Mouse (Mus musculus) heart, postnatal 36 days (tissue): ENCODE measurements at regions not wholly inside any gene's neighbourhood (a gene's known extent, or its start where the extent isn't known, plus 50 kb on each side); places are given as distances from the start of the nearest gene placed in this dataset.

Experiments
- DNase-seq, 2 experiments: peaks; one replicate each; pipeline ENCODE4 v3.0.0; 2021 to 2022
- intact Hi-C: fragments of 180-260 bp; cut with DNase I; formaldehyde crosslinking; loops from one replicate; pipeline ENCODE4 v1.15.1; 2025

GRCm38 (mm10) chr8:24310893-24311292 is 414.8 kb downstream of the Adam3 start:
- intact Hi-C loops, result no loop called here
- no peak for DNase-seq

- DNase-seq, result no peak
- intact Hi-C loops, result no loop called here
These were observed 431.1 kb downstream of the Adam3 start for GRCm38 (mm10) chr8:24294565-24294964.

- intact Hi-C loops, result no loop called here
- no peak for DNase-seq
These were observed 437.8 kb downstream of the Adam3 start for GRCm38 (mm10) chr8:24287861-24288260.

DNA sequence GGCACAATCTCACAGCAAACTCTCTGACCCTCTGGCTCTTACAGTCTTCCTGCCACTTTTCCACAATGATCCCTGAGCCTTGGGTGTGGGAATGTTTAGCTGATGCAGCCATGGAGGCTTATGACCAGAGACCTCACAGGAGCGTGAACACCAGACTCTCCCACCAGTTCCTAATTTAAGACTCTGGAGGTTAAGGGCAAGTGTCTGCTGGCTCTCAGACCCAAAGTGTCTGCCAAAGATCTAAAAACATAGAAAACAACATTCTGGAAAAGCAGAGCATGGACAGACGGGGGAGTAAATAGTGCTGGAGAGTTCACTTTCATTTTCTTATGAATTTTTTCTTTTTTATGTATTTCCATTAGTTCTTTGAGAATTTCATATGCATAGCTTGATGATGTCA is 440.7 kb downstream of the Adam3 start:
- intact Hi-C loops, result no loop called here
- peak in 1 of 2 experiments; percentile 2 for DNase-seq

GRCm38 (mm10) chr8:24283901-24284405 is 441.7 kb downstream of the Adam3 start:
- no peak for DNase-seq
- intact Hi-C loops, result no loop called here

DNA sequence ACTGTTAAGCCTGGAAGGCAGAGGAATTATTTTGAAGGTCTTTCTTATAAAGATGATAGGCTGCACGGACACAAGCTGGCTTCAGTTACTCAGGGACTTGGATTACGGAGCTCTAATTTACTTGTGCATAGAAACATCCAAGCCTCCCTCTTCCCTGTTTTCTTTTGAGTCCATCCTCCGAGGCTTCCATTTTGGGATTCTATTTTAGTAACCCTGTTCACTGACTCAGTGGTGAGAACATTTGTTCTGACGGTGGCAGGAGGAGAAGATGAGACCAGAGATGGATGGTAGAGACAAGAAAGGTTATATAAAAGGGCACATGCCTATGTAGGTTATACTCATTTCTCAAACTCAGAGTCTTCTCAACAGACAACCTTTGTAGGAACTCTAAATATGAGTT is 445.4 kb downstream of the Adam3 start:
- no peak for DNase-seq
- intact Hi-C loops, result no loop called here

DNA sequence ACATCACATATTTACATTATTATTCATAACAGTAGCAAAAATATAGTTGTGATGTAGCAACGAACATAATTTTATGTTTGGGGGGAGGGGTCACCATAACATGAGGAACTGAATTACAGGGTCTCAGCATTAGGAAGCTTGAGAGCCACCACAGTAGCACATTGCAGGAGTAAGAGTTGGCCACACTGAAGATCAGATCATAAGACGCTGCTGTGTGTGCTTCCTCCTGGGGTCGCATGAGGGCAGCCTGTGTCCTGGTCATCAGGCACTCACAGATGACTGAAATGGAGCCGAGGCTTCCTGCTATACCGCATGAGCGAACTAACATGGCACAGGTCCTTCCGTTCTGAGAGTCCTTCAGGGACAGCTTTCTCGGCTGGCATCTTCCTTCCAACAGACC is 447.3 kb downstream of the Adam3 start:
- peak in 1 of 2 experiments; percentile 5 for DNase-seq
- intact Hi-C loops, result loop anchor here (5.0 kb wide), 1 partner anchor 109 kb away; no protein-coding TSS in a partner anchor

GRCm38 (mm10) chr8:24261359-24261758 is 464.3 kb downstream of the Adam3 start:
- intact Hi-C loops, result no loop called here
- no peak for DNase-seq

- intact Hi-C loops, result no loop called here
- DNase-seq, result no peak
These were observed 467.0 kb downstream of the Adam3 start for GRCm38 (mm10) chr8:24258622-24259021.

- no peak for DNase-seq
- intact Hi-C loops, result loop anchor here (10.0 kb wide), 1 partner anchor 157 kb away; no protein-coding TSS in a partner anchor
These were observed 483.4 kb downstream of the Adam3 start for GRCm38 (mm10) chr8:24242211-24242610.

GRCm38 (mm10) chr8:24240211-24240983 is 485.3 kb downstream of the Adam3 start:
- DNase-seq, result no peak
- intact Hi-C loops, result loop anchor here (10.0 kb wide), 1 partner anchor 156 kb away; no protein-coding TSS in a partner anchor

GRCm38 (mm10) chr8:24234981-24235380 is 490.7 kb downstream of the Adam3 start:
- no peak for DNase-seq
- intact Hi-C loops, result no loop called here

DNA sequence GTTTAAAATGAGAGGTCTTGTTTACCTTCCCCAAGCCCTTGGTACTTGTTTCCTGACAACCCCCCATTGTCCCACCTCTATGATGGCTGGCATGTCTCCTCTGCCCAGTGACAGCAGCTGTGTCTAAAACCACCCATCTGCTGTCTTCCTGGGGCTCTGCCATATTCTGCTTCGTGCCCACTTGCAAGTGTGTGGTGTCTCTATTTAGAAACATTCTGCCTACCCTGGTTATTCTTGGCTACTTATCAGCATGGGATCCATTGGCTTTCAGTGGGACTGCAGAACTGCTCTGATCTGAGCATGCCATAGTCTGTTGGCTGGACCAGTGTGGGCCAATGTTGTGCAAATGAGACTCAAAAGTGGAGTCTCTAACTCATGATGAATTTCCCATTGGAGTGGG is 497.5 kb downstream of the Adam3 start:
- intact Hi-C loops, result no loop called here
- no peak for DNase-seq

- no peak for DNase-seq
- intact Hi-C loops, result no loop called here
These were observed 498.1 kb downstream of the Adam3 start for GRCm38 (mm10) chr8:24227331-24228072.

DNA sequence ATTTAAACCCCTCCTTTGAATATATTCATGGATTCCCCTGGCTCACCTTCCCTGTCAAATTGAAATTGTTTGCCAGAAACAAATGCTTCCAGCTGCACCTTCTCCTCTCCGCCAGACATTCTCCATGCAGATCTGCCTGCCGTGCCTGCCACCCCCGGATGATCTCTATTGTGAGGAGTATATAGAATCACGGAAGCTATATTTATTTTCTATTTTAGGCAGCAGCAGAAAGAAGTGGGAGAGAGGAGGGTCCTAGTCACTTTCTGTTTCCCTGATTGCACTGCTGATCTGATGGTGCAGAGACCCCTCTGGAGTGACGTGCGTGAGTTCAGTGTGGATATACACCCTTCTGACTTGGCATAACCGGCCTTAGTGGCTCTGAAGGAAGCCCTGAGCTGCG is 505.4 kb downstream of the Adam3 start:
- intact Hi-C loops, result no loop called here
- no peak for DNase-seq

DNA sequence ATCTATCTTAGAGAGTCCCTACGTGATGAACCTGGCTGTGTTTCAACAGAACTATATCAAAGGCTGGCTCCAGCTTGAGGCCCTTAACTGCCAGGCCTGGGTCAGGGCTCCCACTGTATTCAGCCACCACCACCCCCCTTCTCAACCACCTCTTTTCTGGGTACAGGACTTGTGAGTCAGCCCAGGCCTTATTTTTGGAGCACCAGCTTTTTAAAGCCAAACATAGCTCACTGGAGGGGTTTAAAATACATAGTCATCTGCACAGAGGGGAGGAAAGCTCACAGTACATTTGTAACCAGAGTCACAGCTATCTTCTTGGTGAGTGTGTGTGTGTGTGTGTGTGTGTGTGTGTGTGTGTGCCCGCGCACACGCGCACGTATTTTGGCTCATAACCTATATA is 509.0 kb downstream of the Adam3 start:
- DNase-seq, result no peak
- intact Hi-C loops, result no loop called here

GRCm38 (mm10) chr8:24215510-24216138 is 510.0 kb downstream of the Adam3 start:
- DNase-seq, result no peak
- intact Hi-C loops, result no loop called here

- intact Hi-C loops, result no loop called here
- no peak for DNase-seq
These were observed 511.3 kb downstream of the Adam3 start for GRCm38 (mm10) chr8:24214315-24214714.

DNA sequence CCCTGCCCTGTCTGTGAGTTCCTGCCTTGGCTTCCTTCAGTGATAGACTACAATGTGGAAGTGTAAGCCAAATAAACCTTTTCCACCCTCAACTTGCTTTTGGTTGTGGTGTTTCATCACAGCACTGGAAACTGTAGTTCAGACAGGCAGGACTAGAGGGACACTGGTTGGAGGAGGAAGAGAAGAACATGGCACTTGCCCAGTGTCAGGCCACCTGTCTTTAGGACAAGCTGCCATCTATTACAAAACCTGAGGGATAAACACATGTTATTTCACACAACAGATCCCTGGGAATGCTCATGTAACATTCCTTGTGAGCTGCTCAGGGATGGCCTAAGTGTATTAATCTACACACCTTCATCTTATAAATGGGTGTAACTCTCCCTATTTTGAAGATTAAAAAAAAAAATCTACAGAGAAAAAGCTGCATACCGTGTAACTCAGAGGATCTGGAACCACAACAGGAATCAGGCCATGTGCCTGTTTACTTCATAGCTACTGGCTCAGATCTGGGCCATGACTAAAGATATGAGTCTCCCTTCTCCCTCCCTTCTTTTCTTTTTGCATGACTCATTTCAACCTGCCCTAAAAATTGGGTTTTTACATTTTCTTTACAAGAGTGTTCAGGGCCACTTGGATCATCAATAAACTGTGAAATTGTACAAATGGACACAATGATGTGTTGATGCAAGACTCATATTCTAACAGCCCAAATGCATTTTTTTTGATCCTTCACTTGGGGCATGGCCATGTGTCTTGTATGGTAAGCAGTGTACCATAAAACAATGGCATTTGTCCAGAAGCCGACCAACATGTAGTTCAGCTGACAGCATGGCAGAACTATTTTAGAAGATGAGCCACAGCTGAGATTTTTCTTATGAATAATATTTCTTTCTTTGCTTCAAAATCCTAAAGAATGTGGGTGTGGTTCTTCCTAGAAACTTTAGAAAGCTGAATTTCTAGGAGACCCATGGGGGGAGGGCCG is 513.1 kb downstream of the Adam3 start:
- DNase-seq, result no peak

GRCm38 (mm10) chr8:24211091-24211490 is 514.6 kb downstream of the Adam3 start:
- DNase-seq, result no peak
- intact Hi-C loops, result no loop called here

More for the DNA sequence above, 513.1 kb downstream of the Adam3 start:
- intact Hi-C loops, result no loop called here
